Mouse (Mus musculus) colon, adult 2 months (tissue): ENCODE measurements around the gene Fcer1g. TPM values are rescaled to one million over a fixed set of nuclear protein-coding genes. Genes with fewer than 3 reads are reported as not detected.

Experiments used
- polyA plus RNA-seq: library from polyadenylated mRNA; depleted of rRNA; stranded (reverse); fragments of >200 nt; gene quantifications from 2 replicates; pipeline ENCODE4 v1.2.3, GENCODE M21; 2012; rRNA removed

Gene Fcer1g
- 34.3 and 37.0 TPM in 2 replicates for polyA plus RNA-seq

DNA sequence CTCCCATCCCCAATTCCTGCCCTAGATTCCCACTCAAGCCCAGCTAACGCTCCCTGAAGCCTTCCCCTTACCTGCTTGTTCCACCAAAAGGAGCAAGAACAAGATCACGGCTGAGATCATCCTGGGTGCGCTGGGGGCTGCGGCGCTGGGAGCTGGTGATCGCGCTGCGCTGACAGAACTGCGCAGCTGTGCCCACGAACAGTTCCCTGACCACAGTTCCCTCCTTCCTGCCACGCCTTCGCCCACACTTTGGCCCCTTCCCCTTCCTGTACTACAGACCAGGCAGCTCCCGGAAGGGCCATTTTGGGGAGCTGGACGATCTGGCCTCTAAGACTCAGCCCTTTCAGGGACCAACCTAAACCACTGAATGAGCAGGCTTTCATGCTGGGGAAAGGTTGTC is at the start of gene Fcer1g:
Gene Fcer1g, minus strand, starts transcription at position 240 of the 400 bp plus-strand sequence.

DNA sequence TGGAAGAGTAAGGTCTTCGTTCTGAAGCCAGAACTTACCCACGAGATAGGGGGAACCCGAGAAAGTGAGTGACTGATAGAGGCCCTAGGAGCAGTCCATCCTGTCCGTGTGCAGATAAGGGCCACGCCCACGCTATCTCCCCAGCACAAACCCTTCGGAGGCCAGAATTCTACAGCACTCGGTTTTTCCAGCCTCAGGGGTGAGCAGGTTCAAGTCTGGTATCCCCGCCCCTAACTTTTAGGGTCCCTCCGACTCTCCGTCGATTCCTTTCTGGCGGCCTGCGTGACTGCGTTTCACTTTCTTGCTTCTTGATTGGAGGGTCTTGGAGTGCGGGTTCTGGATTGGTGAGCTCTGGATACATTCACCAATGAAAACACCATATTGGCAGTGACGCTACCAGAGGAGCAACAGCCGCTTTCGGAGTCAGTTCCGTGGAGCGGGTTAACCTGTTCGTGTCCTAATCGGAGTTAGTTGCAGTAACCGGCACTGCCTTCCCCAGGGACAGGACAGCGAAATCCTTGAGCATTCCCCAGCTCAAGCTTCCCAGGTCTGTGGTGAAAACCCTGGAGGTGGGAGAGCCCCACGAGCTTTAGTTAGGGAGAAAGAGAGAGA is 46.9 kb upstream of the Fcer1g start, which contains the start of gene Ppox:
Gene Ppox, minus strand, starts transcription at position 271 of the 612 bp plus-strand sequence.

DNA sequence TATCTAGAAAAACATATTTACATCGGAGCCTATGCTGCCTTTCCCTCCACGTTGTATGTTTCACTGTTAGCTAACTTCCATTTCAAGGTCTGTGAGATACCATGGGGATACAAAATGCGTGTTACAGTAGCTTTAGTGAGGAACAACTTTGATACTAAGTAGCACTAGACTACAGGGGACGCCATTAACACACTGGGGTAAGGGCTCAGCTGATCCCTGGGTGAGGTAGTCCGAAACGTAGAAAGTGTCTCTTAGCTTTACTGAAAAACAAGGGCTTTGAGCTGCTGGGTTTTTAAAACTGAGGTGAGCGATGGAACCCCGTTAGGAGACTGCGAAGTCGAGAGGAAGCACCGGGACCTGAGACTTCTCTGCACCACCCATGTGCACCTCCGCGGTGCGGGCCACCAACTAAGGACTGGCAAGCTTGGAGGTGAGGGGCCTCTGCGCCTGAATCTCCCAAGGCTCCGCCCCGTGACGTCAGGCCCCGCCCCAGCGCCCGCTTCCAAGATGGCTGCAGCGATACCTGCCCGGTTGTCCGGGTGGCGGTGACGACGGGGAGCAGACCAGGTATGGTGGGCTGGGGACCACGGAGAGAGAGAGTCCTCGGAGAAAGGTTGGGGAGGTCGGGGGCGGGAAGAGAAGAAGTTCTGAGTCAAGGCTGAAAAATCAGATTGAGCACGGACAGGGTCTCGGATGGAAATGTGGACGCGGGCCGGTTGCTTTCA is 35.8 kb upstream of the Fcer1g start, which contains the start of gene B4galt3:
Gene B4galt3, plus strand, starts transcription at position 481 of the 725 bp plus-strand sequence.

DNA sequence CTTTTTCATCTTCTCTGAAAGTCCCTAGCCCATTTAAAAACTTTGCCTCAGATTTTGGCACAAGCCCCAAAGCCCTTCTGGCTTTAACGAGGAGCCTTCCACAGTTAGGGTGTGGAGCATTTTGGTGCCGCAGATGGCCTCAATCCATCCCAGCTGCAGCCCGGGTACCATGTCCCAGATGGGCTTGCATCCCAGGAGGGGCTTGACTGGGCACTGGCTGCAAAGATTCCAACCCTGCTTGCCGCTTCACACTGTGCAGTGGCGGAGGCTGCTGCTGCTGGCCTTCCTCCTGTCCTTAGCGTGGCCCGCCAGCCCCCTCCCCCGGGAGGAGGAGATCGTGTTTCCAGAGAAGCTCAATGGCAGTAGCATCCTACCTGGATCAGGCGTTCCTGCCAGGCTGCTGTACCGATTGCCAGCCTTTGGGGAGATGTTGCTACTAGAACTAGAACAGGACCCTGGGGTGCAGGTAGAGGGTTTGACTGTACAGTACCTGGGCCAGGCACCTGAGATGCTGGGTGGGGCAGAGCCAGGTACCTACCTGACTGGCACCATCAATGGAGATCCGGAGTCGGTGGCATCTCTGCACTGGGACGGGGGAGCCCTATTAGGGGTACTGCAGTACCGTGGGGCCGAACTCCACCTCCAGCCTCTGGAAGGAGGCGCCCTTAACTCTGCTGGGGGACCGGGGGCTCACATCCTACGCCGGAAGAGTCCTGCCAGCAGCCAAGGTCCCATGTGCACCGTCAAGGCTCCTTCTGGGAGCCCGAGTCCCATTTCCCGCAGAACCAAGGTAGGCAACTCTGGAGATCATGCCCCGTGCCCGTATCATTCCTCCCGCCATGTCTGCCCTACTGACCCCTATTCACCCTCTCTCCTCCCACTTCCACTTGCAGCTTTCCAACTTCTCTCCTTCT is 16.8 kb upstream of the Fcer1g start, which contains the start of gene Ndufs2:
Gene Ndufs2, minus strand, starts transcription at position 709 of the 914 bp plus-strand sequence.

DNA sequence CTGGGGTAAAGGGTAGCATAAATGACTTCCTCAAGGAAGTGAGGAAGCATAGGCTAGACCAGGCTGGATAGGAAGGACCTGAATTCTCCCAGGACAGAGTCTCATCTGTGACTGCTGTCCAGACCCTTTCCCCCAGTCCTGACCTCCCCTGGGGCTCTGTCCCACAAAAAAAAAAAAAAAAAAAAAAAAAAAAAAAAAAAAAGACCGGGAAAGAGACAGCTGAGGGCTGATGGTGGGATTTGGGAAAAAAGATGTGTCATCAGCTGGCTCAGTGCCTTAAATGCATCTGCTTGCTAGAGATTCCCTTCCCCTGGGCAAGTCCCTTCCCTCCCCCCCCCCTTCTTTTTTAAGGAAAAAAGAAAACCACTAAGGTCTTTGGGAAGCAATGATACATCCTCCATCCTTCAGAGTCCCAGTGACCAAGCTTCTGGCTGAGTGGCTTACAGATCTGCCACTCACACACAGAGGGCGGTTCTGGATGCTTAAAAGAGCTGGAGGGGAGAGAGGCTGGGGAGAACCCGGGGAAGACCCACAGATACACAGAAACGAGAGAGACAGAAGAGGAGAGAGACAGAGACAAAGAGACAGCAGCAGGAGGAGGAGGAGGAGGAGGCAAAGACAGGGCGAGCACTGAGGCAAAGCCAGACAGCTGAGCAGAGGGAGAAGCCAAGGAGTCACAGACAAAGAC is 15.9 kb upstream of the Fcer1g start, which contains the start of gene Adamts4:
Gene Adamts4, plus strand, starts transcription at position 509 of the 688 bp plus-strand sequence.

DNA sequence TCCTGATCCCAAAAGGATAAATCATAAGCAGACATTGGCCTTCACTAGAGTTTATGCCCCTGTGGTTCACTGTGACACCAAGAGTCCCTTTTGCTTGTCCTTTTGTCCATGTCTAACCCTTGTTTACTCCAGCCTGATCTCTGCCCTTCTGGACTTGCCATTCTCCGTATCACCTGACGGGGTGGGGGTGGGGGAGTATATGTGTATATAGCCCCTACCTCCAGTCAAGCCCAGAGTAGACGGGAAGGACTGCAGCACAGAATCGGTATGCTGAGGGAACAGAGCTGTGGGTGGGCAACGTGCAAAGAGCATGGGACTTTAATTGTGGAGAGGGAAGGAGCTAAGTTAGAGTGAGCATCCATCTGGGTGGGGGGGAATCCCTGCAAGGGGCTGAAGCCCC is 9.3 kb downstream of the Fcer1g start, which contains the start of gene Apoa2:
Gene Apoa2, plus strand, starts transcription at position 198 of the 400 bp plus-strand sequence.

DNA sequence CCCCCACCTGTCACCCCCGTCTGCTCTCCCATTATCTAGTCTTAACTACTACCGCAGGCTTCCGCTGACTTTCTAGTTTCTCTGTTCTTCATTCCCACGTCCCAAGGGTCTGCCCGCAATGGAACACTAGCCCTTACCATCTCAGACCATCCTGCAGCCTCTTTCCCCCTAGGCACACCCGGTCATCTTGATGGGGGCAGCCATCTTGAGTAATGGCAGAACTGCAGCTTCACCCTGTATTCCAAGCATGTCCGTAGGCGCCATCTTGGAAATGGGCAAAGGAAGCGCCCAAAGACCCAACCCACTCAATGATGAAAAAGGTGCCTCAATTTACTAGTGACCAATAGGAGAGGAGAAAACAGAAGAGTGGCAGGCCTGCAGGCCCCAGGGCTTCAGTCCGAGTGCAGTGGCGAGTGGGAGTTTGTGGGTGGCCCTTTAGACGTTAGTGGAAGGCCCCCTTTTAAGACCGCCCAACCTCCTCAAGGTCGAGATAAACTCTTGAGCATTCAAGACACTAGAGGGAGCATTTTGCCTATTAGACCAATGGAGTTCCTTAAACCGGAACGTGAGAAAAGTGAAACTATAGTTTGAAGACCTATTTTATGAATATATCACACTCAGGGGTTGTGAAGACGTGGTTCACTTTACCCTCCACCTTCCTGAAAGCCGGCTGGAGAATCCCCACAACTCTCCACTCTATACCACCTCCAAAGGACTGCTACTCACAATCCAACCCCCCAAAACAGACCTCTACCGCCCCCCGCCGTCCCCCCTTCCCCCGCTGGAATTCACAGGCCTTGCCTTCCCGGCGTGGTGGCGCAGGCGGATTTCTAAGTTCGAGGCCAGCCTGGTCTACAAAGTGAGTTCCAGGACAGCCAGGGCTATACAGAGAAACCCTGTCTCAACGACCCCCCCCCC is 11.7 kb downstream of the Fcer1g start, which contains the start of gene Tomm40l:
Gene Tomm40l, minus strand, starts transcription at position 277 of the 918 bp plus-strand sequence.

DNA sequence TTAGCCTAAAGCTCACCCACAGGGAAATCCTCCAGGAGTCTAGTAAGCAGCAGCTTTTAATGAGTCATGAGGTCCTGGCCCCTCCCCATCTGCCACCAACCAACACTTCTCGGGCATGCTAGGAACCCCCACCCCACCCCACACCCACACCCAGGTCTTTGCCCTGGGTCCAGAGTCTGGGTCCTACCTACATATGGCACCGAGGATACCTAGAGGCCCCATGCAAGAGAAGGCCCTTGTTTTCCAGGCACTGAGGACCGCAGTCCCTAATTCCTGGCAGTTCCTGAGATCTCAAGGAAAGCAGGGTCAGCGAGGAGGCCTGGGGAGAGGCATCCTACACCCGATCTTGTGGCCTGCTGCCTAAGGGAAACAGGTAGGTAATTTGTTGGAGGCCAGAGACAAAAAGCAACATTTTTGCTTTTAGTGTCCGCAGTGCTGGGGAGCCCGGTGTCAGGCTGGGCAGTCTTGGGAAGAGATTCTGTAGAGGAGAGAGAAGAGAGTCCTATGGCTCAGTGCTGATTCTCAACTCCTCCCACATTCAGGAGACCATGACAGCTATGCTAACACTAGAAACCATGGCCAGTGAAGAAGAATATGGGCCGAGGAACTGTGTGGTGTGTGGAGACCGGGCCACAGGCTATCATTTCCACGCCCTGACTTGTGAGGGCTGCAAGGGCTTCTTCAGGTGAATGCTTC is 20.2 kb downstream of the Fcer1g start, which contains the start of gene Nr1i3:
Gene Nr1i3, plus strand, starts transcription at position 170 of the 696 bp plus-strand sequence.

DNA sequence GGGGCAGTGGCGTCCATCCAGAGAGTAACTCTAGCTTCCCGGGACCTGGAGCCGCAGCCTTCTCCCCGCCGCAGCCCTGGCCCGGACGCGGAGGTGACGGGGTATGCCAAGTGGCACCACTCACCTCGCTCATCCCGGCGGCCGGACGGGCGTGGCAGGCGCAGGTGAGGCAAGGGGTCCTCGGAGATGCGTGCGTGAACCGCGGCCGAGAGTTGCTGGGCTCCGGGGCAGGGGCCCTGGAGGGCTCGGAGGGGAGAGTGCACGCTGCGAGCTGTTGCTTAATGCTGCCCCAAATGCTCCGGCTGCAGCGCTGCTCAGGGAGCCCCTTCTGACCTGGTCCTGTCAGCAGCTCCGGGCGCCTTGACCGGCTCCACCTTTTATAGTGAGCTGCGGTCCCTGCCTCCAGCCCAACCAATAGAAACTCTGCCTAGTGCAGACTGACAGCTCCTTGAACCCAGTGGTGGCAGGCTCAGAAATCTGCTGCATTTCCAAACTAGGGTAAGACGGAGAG is 38.2 kb downstream of the Fcer1g start, which contains the start of gene Pcp4l1:
Gene Pcp4l1, minus strand, starts transcription at position 382 of the 511 bp plus-strand sequence.

Other genes starting within 250 kb of the Fcer1g start
- gene Fcgr4, start 215.4 kb downstream of the Fcer1g start, polyA plus RNA-seq = 1.3 and 1.4 TPM in 2 replicates
- gene Fcgr3, start 169.4 kb downstream of the Fcer1g start, polyA plus RNA-seq = 7.1 and 7.7 TPM in 2 replicates
- 1.2 and 1.7 TPM in 2 replicates for gene Cfap126, start 120.4 kb downstream of the Fcer1g start, polyA plus RNA-seq
- 205 and 248 TPM in 2 replicates for gene Sdhc, start 83.8 kb downstream of the Fcer1g start, polyA plus RNA-seq
- 0.91 and 1.0 TPM in 2 replicates for gene Mpz, start 83.7 kb downstream of the Fcer1g start, polyA plus RNA-seq
- gene Pcp4l1, start 38.1 kb downstream of the Fcer1g start, polyA plus RNA-seq = 42.0 and 71.2 TPM in 2 replicates
- 2.3 and 2.4 TPM in 2 replicates for gene Nr1i3, start 20.4 kb downstream of the Fcer1g start, polyA plus RNA-seq
- 35.4 and 39.0 TPM in 2 replicates for gene Tomm40l, start 11.9 kb downstream of the Fcer1g start, polyA plus RNA-seq
- 0.64 and 3.6 TPM in 2 replicates for gene Apoa2, start 9.3 kb downstream of the Fcer1g start, polyA plus RNA-seq
- 4.7 TPM in 2 replicates for gene Adamts4, start 16.1 kb upstream of the Fcer1g start, polyA plus RNA-seq
- 134 and 158 TPM in 2 replicates for gene Ndufs2, start 17.0 kb upstream of the Fcer1g start, polyA plus RNA-seq
- gene B4galt3, start 36.0 kb upstream of the Fcer1g start, polyA plus RNA-seq = 75.9 and 85.5 TPM in 2 replicates
- 31.9 and 36.7 TPM in 2 replicates for gene Ppox, start 46.8 kb upstream of the Fcer1g start, polyA plus RNA-seq
- gene Usp21, start 53.6 kb upstream of the Fcer1g start, polyA plus RNA-seq = 41.4 and 43.3 TPM in 2 replicates
- 23.2 and 26.3 TPM in 2 replicates for gene Ufc1, start 60.7 kb upstream of the Fcer1g start, polyA plus RNA-seq
- gene Dedd, start 94.8 kb upstream of the Fcer1g start, polyA plus RNA-seq = 49.2 and 53.1 TPM in 2 replicates
- 62.5 and 68.1 TPM in 2 replicates for gene Nit1, start 111.3 kb upstream of the Fcer1g start, polyA plus RNA-seq
- 2.3 and 5.7 TPM in 2 replicates for gene Pfdn2, start 111.3 kb upstream of the Fcer1g start, polyA plus RNA-seq
- 1.0 and 2.1 TPM in 2 replicates for gene Klhdc9, start 126.4 kb upstream of the Fcer1g start, polyA plus RNA-seq
- 2.6 and 3.2 TPM in 2 replicates for gene Nectin4, start 135.7 kb upstream of the Fcer1g start, polyA plus RNA-seq
- gene Arhgap30, start 154.6 kb upstream of the Fcer1g start, polyA plus RNA-seq = 3.7 and 4.7 TPM in 2 replicates
- gene Usf1, start 176.9 kb upstream of the Fcer1g start, polyA plus RNA-seq = 85.2 and 90.3 TPM in 2 replicates
- 463 and 469 TPM in 2 replicates for gene Tstd1, start 184.5 kb upstream of the Fcer1g start, polyA plus RNA-seq
- gene F11r, start 203.2 kb upstream of the Fcer1g start, polyA plus RNA-seq = 108 and 134 TPM in 2 replicates